Mouse (Mus musculus) embryonic facial prominence, embryonic 14.5 days (tissue): Measurements from ENCODE around the gene Rabgap1l. TPM values are rescaled to one million over a fixed set of nuclear protein-coding genes. Genes with fewer than 3 reads are reported as not detected.

Experiments used
- ATAC-seq: fragments of 200-750 bp; cut with Nextera tagmentation; 2 replicates; pipeline ENCODE4 v1.8.0; 2017; ENCODE audit warnings: low read depth, moderate number of reproducible peaks, moderate TSS enrichment
- DNase-seq: peaks from one replicate; pipeline ENCODE4 v3.0.0-alpha.2; 2015; ENCODE audit warnings: low spot score
- H3K27ac ChIP-seq: fragments of 300-500 bp; sonication (generic); replicated peaks from 2 replicates; pipeline ENCODE4 v1.5.1; 2014; ENCODE audit warnings: low read depth, mild to moderate bottlenecking, low read length, moderate library complexity
- H3K27me3 ChIP-seq: fragments of 300-500 bp; sonication (generic); replicated peaks from 2 replicates; pipeline ENCODE4 v1.6.1; 2014; ENCODE audit warnings: low read length; ENCODE audit not compliant: control insufficient read depth, insufficient read depth
- H3K36me3 ChIP-seq: fragments of 300-500 bp; sonication (generic); 2 replicates; pipeline ENCODE4 v1.6.1; 2014; ENCODE audit warnings: low read length, mixed read lengths; ENCODE audit not compliant: control insufficient read depth, insufficient read depth
- H3K4me1 ChIP-seq: fragments of 300-500 bp; sonication (generic); 2 replicates; pipeline ENCODE4 v1.6.1; 2014; ENCODE audit warnings: antibody characterized with exemption, low read length; ENCODE audit not compliant: control insufficient read depth, insufficient read depth
- H3K4me2 ChIP-seq: fragments of 300-500 bp; sonication (generic); 2 replicates; pipeline ENCODE4 v1.6.1; 2014; ENCODE audit warnings: low read depth, mild to moderate bottlenecking, low read length, moderate library complexity, mixed read lengths
- H3K4me3 ChIP-seq: fragments of 300-500 bp; sonication (generic); 2 replicates; pipeline ENCODE4 v1.5.1; 2014; ENCODE audit warnings: low read depth, mild to moderate bottlenecking, low read length
- H3K9ac ChIP-seq: fragments of 300-500 bp; sonication (generic); 2 replicates; pipeline ENCODE4 v1.6.1; 2014; ENCODE audit warnings: low read depth, mild to moderate bottlenecking, low read length, moderate library complexity, mixed read lengths
- H3K9me3 ChIP-seq: fragments of 300-500 bp; sonication (generic); 2 replicates; pipeline ENCODE4 v1.6.1; 2016; ENCODE audit warnings: low read length; ENCODE audit not compliant: control insufficient read depth
- whole genome bisulfite sequencing: fragments of 180-500 bp; shearing (Covaris S2); extraction: QIAGEN DNeasy Blood & Tissue Kit; methylation state at CpG from one replicate; pipeline ENCODE4 v1.1.7; 2014; 5-methylcytosine and 5-hydroxymethylcytosine counted together
- polyA plus RNA-seq: library from polyadenylated mRNA; unstranded; fragments of >200 nt; fragmentation: Nextera tagmentation; extraction: Ambion mirVana; gene quantifications from 2 replicates; pipeline ENCODE4 v1.2.1, GENCODE M21; 2014

The Rabgap1l gene
- polyA plus RNA-seq, 1 experiment from 2014 or later, result 16.3 TPM

DNA sequence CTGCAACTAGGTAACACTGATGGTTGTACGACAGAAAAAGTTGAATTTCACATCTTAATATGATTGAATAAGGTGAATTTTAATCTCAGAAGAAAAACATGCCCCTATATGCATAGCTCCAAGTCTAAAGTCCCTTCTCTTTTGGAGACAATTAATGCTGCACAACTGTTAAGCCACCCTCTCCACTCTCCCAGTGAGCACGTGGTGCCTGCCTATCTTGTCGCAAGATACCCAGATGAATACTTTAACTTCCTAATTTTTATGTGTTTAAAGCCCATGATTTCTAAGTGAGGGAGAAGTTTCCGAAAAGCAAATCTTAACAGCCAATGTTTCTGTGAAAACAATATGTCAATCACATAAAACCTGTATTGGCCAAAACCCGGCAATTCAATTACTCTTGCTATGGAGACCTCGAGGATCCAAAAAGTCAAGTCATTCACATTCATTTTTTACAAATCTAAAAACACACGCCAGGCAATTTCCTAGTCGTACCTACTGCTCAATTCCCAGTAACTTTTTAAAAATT is 581.4 kb downstream of the Rabgap1l start:
- H3K36me3 ChIP-seq, result peaks cover 14% of the 10 kb centered on the region
- H3K9ac ChIP-seq, result peak overlapping the region; percentile 85
- WGBS, result 2% methylated on average over 8 of the region's 8 CpGs

DNA sequence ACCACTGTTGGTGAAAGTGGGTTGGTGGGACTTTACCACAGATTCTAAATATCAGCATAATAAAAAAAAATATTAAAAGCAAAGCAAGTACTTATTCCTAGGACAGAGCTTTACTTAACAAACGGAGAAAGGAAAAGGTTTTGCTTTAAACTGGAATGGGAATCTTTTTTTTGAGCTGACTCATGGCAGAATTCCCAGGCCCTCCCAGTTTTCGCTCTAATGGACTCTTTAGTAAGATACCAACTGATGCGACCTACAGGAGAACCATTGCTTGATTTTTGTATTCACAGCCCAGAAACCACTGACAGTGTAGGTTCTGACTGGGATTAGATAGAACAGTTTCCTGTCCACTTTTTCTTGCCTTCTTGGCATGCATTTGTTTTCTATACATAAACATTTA is 582.4 kb downstream of the Rabgap1l start:
- Histone ChIP-seq H3K9ac (no peak overlapping the region), H3K4me1 (peaks cover 21% of the 10 kb centered on the region), H3K36me3 (peaks cover 25% of the 10 kb centered on the region), H3K4me2 (peak overlapping the region; percentile 75), H3K27me3 (no peaks in the 10 kb centered on the region), H3K9me3 (no peaks in the 10 kb centered on the region), H3K4me3 (peak overlapping the region; percentile 73), H3K27ac (no peak overlapping the region)
- ATAC-seq (no peak), DNase-seq (no peak)
- 57% methylated on average over 3 of the region's 3 CpGs for WGBS

More for the DNA sequence above, 581.4 kb downstream of the Rabgap1l start:
- ATAC-seq (no peak), DNase-seq (no peak)
- Histone ChIP-seq H3K27ac (peak overlapping the region; percentile 87), H3K27me3 (no peaks in the 10 kb centered on the region), H3K4me1 (peaks cover 21% of the 10 kb centered on the region), H3K4me3 (peak overlapping the region; percentile 73), H3K4me2 (peak overlapping the region; percentile 75), H3K9me3 (no peaks in the 10 kb centered on the region)

DNA sequence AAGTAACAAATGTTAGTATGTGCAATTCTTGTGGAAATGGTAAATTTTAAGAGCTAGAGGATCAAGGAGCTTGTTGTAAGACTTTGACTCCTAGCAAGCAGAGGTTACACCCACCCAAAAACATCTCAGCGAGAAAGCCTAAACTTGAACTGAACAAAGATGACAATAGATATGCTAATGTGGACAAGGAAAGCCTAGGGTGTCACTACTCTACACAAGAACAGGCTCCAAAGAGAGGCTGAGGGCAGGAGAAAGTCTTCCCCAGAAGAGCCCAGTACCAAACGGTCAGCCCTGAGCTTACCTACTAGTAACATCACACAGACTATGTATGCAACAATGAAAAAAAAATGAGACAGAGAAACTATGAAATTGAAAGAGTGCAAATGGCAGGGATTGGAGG is 583.2 kb downstream of the Rabgap1l start:
- no peak overlapping the region for H3K9ac ChIP-seq
- H3K4me1 ChIP-seq, result peaks cover 21% of the 10 kb centered on the region
- H3K36me3 ChIP-seq, result peaks cover 31% of the 10 kb centered on the region
- WGBS, result 85% methylated on average over 2 of the region's 2 CpGs
- DNase-seq, result no peak
- H3K9me3 ChIP-seq, result no peaks in the 10 kb centered on the region
- ATAC-seq, result no peak
- no peak overlapping the region for H3K4me2 ChIP-seq
- H3K27me3 ChIP-seq, result no peaks in the 10 kb centered on the region
- no peak overlapping the region for H3K4me3 ChIP-seq
- H3K27ac ChIP-seq, result no peak overlapping the region

DNA sequence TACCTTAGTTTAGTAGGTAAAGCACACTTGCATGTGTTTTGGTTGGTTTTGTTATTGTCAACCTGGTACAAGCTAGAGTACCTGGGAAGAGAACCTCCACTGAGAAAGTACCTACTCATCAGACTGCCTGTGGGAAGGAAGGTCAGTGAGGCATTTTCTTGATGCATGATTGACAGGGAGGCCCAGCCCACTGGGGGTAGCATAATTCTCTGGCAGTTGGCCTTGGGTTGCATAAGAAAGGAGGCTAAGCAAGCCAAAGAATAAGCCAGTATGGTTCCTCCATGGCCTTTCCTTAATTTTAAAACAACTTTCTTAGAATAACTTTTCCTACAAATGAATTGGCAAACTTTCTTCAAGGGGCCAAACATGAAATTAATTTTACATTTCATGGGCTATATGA is 587.5 kb downstream of the Rabgap1l start:
- ATAC-seq, result no peak
- no peak overlapping the region for H3K9ac ChIP-seq

DNA sequence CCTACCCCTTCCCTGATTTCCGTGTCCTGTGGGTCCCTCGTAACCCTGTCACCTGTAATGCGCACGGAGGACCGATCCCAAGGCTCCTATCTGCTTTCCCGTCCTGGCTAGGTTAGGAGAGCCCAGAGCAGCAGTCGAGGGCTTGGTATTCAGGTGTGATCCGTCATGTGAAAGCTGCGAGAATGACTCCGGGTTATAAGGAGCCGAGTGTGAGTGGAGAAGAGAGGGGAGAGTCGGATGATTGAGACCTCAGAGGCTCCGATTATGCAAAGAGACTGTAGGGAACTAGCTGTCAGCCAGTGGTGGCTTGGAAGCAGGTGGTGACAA is 597.7 kb downstream of the Rabgap1l start:
- Histone ChIP-seq H3K9ac (peak overlapping the region; percentile 86), H3K4me1 (0 out of 2 replicates have a peak, but pooled peaks cover 5% of the 10 kb centered on the region), H3K9me3 (no peaks in the 10 kb centered on the region), H3K27me3 (no peaks in the 10 kb centered on the region), H3K27ac (peak overlapping the region; percentile 65; the same call in 1 of the 2 replicates), H3K4me2 (peak overlapping the region; percentile 85), H3K4me3 (peak overlapping the region; percentile 82), H3K36me3 (peaks cover 31% of the 10 kb centered on the region)
- under 1% methylated on average over 13 of the region's 13 CpGs for WGBS
- no peak for DNase-seq
- ATAC-seq, result peak; percentile 34

More for the DNA sequence above, 587.5 kb downstream of the Rabgap1l start:
- Histone ChIP-seq H3K4me1 (peaks cover 5% of the 10 kb centered on the region), H3K27me3 (no peaks in the 10 kb centered on the region), H3K36me3 (peaks cover 71% of the 10 kb centered on the region), H3K4me2 (no peak overlapping the region), H3K27ac (no peak overlapping the region), H3K9me3 (no peaks in the 10 kb centered on the region), H3K4me3 (no peak overlapping the region)
- DNase-seq, result no peak

DNA sequence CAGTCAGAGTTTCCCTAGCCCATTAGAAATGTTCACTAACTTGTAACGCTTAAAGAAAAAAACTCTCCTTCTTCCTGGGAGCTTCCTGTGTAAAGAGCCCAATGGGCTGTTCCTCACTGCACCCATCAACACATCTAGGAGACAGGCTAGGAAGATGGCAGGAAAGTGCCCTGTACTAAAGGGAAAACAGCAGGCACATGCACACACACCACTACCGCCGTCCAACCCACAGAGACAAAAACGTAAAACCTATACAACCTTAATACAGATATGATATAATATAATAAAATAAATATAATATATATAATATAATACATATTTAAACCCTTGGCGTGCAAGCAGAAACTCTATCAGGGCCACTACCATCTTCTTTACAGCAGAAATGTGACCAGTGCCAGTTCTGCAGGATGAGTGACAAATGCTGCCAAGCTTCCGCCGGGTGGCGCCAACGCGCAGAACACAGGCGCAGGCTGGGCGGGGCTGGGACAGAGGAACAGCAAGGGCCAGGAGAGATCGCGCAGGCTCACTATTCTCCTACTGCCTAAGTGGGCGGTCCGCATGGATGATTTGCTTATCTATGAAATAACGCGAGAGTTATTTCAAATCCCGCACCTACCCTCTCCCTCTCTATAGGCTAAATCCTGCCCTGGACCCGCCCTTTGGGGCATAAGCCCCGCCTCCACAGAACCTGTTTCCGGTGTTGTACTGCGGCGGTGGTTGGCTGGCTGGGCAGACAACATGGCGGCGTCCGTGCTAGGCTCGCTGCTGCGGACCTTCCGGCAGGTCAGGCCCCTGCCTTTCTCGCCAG is 598.3 kb downstream of the Rabgap1l start, which contains the start of gene Mrps14:
Gene Mrps14 (plus strand): TSS at position 687 of the 808 bp plus-strand sequence.
- 8% methylated on average over 30 of the region's 31 CpGs for WGBS
- peak; percentile 100 for DNase-seq
- Histone ChIP-seq H3K36me3 (peaks cover 26% of the 10 kb centered on the region), H3K9ac (peak within 1 kb of the TSS; percentile 86), H3K27me3 (no peaks in the 10 kb centered on the region), H3K27ac (peak within 1 kb of the TSS; percentile 65; the same call in 1 of the 2 replicates), H3K4me2 (peak within 1 kb of the TSS; percentile 85), H3K4me1 (0 out of 2 replicates have a peak, but pooled peaks cover 5% of the 10 kb centered on the region), H3K4me3 (peak within 1 kb of the TSS; percentile 82), H3K9me3 (no peaks in the 10 kb centered on the region)
- peak; percentile 99 for ATAC-seq

DNA sequence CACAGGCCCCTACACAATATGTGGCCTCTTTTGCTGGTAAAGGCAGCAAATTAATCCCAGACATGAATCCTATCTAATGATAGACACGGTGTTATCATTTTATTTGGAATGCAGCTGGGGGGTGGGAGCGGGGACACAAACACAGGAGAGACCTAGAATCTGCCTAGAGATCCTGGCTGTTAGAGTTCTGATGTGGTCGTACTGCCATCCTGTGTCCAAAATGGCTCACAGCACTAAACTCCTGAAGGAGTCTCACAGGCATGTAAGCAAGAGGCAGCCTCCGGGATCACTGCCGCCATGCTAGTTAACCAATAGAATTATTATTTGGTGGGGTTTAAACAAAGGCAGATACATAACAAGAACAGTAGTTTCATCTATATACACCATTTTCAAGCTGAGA is 608.5 kb downstream of the Rabgap1l start:
- peak overlapping the region; percentile 5; the same call in 1 of the 2 replicates for H3K4me2 ChIP-seq
- ATAC-seq, result peak; percentile 85

DNA sequence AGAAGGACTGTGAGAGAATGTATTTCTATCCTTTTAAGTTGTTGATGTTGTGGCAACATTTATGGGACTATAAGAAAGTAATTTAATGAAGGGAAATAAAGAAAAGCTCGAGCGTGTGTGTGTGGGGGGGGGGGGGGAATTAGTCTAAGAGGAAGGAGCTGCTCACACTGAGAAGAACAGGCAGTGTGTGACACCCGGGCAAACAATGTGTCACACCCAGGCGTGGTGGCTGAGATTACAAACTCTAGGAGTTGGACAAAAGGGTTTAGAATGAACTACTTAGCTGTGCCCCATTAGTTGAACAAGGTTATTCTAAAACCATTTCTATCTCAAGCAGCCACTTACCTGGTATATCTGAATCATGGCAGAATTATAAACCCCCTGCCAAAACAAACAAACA is 611.8 kb downstream of the Rabgap1l start:
- Histone ChIP-seq H3K27ac (no peak overlapping the region), H3K9me3 (no peaks in the 10 kb centered on the region), H3K9ac (no peak overlapping the region), H3K4me2 (no peak overlapping the region), H3K4me1 (peaks cover 3% of the 10 kb centered on the region; the same call in 1 of the 2 replicates), H3K4me3 (no peak overlapping the region), H3K36me3 (no peaks in the 10 kb centered on the region), H3K27me3 (no peaks in the 10 kb centered on the region)
- WGBS, result 73% methylated on average over 4 of the region's 4 CpGs
- ATAC-seq (no peak), DNase-seq (no peak)

More for the DNA sequence above, 608.5 kb downstream of the Rabgap1l start:
- no peaks in the 10 kb centered on the region for H3K9me3 ChIP-seq
- H3K27me3 ChIP-seq, result no peaks in the 10 kb centered on the region
- WGBS, result 10% methylated on average over 5 of the region's 5 CpGs
- peak; percentile 70 for DNase-seq
- no peak overlapping the region for H3K27ac ChIP-seq
- no peaks in the 10 kb centered on the region for H3K36me3 ChIP-seq
- peaks cover 3% of the 10 kb centered on the region; the same call in 1 of the 2 replicates for H3K4me1 ChIP-seq
- no peak overlapping the region for H3K9ac ChIP-seq
- no peak overlapping the region for H3K4me3 ChIP-seq
